Mouse (Mus musculus): ENCODE measurements at regions not wholly inside any gene's neighbourhood (a gene's known extent, or its start where the extent isn't known, plus 50 kb on each side); places are given as distances from the start of the nearest gene placed in this dataset.

DNA sequence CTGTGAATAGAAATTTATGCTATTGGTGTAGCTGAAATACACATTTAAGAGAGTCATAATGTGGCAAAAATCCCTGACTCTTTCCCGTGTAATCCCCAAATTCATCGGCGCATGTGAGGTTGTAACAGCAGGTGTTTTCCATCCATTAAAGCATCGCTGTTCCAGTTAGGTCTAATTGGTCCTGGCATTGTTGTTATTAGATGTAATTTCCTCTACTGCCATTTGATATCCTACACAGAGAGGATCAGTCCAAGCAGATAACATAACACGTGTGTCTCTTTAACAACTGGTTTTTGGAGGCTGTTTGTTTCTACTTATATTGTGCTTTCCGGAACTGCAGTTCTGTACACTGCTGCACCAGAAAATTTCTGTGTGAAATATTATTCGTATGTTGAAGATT is 101.8 kb downstream of the Vgll3 start:
- DNase-seq: no peak

GRCm38 (mm10) chr16:65925986-65926385 is 110.9 kb downstream of the Vgll3 start:
- no peak for DNase-seq

- DNase-seq: no peak
Measured at GRCm38 (mm10) chr16:65963829-65964228, 148.8 kb downstream of the Vgll3 start.

DNA sequence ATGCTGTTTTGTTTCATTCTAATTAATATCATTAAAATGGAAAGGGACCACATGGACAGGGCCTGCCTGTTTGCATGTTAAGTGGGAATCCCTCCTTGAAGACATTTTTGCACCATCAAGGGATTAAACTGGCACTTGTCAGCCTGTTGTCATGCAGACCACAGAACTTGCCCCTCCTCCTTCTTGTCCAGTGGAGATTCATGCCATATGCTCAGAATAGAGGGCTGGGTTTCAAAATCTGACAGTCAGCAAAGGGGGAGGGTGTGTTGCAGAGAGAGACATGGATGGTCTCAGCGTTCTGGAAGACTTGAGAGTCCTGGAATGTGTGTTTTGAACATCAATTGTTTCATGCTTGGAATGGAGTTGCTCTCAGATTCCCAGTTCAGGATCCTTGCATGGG is 149.2 kb downstream of the Vgll3 start:
- DNase-seq: no peak

- DNase-seq: peak in 1 of 2 experiments; percentile 8
Measured at GRCm38 (mm10) chr16:65977075-65977474, 162.0 kb downstream of the Vgll3 start.

DNA sequence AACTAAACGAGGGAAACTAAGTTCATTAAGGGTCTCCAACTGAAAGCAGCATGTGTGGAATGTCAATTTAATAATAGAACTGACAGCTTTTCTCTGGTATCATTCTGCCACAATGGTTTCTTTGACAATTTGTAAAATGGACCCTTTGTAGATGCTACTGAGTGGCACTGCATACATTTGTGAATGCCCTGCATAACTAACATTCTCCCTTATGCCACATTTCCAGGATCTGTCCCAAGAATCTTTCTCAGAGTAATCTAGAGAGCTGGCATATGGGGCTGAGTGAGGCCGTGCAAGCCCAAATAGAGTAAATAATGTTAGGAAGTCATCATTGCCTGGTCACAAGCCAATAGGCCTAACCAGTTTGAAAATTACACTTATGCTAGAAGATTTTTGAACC is 172.1 kb downstream of the Vgll3 start:
- DNase-seq: no peak

DNA sequence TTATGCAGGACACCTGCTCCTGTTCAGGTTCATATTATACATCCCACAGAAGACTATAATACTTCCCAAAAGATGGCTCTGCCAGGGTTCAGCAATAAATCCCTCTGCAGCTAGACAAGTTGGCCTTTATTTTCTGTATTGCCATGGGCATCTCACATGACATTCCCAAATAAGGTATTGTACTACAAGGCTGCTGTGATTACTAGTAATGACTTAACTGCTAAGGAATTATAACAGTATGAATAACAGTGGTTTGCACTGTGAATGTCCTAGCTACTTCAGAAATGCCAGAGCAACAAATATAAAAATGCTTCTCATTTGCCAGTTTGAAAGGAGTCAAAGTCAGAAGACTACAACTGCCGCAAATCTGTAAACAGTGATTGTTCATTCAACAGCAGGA is 184.3 kb downstream of the Vgll3 start:
- DNase-seq: no peak

DNA sequence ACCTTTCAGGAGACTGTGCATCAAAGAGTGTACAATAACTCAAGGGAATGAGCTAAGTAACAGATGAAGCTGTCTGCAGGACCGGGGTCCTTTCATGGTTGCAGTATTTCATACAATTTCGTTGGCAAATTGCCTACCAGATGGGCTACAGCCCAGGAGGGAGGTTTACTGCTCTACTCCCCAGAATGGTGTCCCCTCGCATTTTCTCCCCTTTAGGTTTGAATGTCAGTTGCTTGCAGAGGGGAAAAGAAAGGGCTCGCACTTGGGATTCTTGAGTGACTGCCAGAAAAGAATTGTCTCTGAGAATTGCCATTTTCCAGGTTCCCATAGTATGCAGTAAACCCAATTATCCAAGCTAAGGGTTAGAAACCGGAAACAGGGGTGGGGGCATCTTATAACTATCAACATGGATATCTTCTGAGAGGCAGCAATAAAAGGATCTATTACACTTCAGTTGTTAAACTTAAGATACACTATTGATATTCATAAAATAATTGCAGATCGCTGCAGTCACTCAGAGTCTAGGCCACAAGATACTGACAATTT is 185.7 kb downstream of the Vgll3 start:
- no peak for DNase-seq

- no peak for DNase-seq
Measured at GRCm38 (mm10) chr16:66004689-66005088, 189.6 kb downstream of the Vgll3 start.

DNA sequence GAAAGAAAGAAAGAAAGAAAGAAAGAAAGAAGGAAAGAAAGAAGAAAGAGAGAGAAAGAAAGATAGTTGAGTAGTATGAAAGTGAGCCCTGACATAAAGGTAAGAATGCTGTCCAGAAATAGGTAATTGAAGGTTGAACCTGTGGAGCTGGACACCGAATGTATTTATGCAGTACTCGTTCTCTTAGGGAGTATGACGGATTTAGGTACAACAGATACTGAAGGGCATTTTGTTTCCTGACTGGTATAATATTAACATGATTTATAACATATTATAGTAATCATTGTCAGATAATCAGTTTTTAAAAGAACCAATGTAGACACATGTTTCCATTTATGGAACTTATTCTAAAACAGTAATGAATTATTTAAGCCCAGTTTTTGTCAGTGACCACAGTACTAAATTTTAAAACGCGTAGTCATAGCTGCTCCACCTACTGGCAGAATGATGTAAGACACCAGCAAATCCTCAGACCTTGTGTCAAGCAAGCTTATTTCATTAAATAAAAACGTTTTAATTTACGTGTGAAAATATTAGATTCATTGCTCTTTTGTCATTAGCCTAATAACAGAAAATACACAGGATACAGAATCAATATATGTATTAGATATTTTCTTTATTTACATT is 191.0 kb downstream of the Vgll3 start:
- peak; percentile 17 to 66 for DNase-seq

- DNase-seq: no peak
Measured at GRCm38 (mm10) chr16:66013608-66014007, 198.6 kb downstream of the Vgll3 start.

GRCm38 (mm10) chr16:66014861-66015602 is 200.0 kb downstream of the Vgll3 start:
- no peak for DNase-seq

- DNase-seq: no peak
Measured at GRCm38 (mm10) chr16:66017040-66017439, 202.0 kb downstream of the Vgll3 start.

- DNase-seq: no peak
Measured at GRCm38 (mm10) chr16:66023397-66023796, 208.3 kb downstream of the Vgll3 start.

Measured in kidney, postnatal 36 days (tissue).